Mouse (Mus musculus) small intestine, adult 2 months (tissue): ENCODE results near the gene Adat3. TPM values are rescaled to one million over a fixed set of nuclear protein-coding genes. Genes with fewer than 3 reads are reported as not detected.

ENCODE experiments used
- H3K27ac ChIP-seq: fragments of 200-500 bp; 2 replicates; pipeline ENCODE4 v1.5.1; 2012; ENCODE audit warnings: low read depth, low read length, control low read depth, inconsistent platforms; ENCODE audit not compliant: insufficient read depth
- H3K27me3 ChIP-seq: fragments of 200-500 bp; 2 replicates; pipeline ENCODE4 v1.6.1; 2012; ENCODE audit warnings: mild to moderate bottlenecking, moderate library complexity, low read length, inconsistent platforms; ENCODE audit not compliant: control insufficient read depth, insufficient read depth
- H3K36me3 ChIP-seq: fragments of 200-500 bp; 2 replicates; pipeline ENCODE4 v1.6.1; 2012; ENCODE audit warnings: mild to moderate bottlenecking, low read length, control low read depth, inconsistent platforms; ENCODE audit not compliant: control insufficient read depth, insufficient read depth
- H3K4me1 ChIP-seq: fragments of 200-500 bp; 2 replicates; pipeline ENCODE4 v1.6.1; 2012; ENCODE audit warnings: low read length, inconsistent platforms, mixed read lengths; ENCODE audit not compliant: control insufficient read depth, insufficient read depth, insufficient read length
- H3K4me3 ChIP-seq: fragments of 200-500 bp; 2 replicates; pipeline ENCODE4 v1.5.1; 2012; ENCODE audit warnings: low read depth, mild to moderate bottlenecking, control low read depth, inconsistent platforms, low read length, moderate library complexity
- CTCF ChIP-seq: fragments of 200-500 bp; IDR thresholded peaks from 2 replicates; pipeline ENCODE4 v1.5.1; 2012; ENCODE audit warnings: low read depth, mild to moderate bottlenecking, control low read depth, inconsistent platforms, low read length, moderate library complexity, mixed read lengths; ENCODE audit not compliant: insufficient replicate concordance, insufficient read length; ENCODE audit errors: extremely low read depth
- POLR2A ChIP-seq: fragments of 200-500 bp; IDR thresholded peaks from 2 replicates; pipeline ENCODE4 v1.6.1; 2012; ENCODE audit warnings: low read depth, mild to moderate bottlenecking, control low read depth, inconsistent platforms, low read length, moderate library complexity
- WGBS: fragments of 180-500 bp; shearing (Covaris S2); methylation state at CpG from one replicate; pipeline ENCODE4 v1.1.7; 2018; 5-methylcytosine and 5-hydroxymethylcytosine counted together
- polyA plus RNA-seq: library from polyadenylated mRNA; depleted of rRNA; stranded (reverse); fragments of >200 nt; gene quantifications from 2 replicates; pipeline ENCODE4 v1.2.3, GENCODE M21; 2012

Gene Adat3
- polyA plus RNA-seq, 1 experiment: 23.9 TPM

- under 1% methylated on average over 29 of the region's 29 CpGs for WGBS
- no peaks in the 10 kb centered on the region for H3K27me3 ChIP-seq
These were observed 24.4 kb upstream of the Adat3 start for GRCm38 (mm10) chr10:80578131-80578750.

DNA sequence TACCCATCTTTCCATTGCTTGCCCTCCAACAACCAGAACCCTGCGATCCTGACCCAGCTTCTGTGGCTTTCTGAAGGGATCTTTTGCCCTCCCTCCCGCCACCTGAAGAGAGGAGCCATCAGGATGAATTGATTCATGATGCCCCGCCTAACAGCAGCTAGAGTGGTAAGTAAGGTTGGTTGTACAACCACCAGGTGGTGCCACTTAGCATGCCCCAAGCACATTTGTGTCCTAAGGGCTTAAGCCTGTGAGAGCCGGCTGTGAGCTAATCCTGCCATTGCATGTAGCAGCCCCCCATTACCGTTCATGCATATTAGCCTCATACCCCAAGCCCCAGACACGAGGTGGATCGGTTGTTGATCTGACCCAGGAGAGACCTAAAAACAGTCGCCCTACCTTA lies 23.8 kb upstream of the Adat3 start:
- H3K36me3 ChIP-seq: peaks cover 8% of the 10 kb centered on the region; the same call in 1 of the 2 replicates
- H3K4me3 ChIP-seq: peak overlapping the region; percentile 78
- peak overlapping the region; percentile 18; the same call in 1 of the 2 replicates for H3K27ac ChIP-seq
- peak; percentile 67; the same call in 1 of the 2 replicates for TF ChIP-seq CTCF
- no peak for TF ChIP-seq POLR2A
- H3K27me3 ChIP-seq: no peaks in the 10 kb centered on the region
- WGBS: 6% methylated on average over 8 of the region's 8 CpGs
- peaks cover 16% of the 10 kb centered on the region for H3K4me1 ChIP-seq

More at GRCm38 (mm10) chr10:80578131-80578750, 24.4 kb upstream of the Adat3 start:
- peak overlapping the region; percentile 74 for H3K27ac ChIP-seq
- peaks cover 12% of the 10 kb centered on the region for H3K4me1 ChIP-seq
- H3K36me3 ChIP-seq: peaks cover 2% of the 10 kb centered on the region; the same call in 1 of the 2 replicates
- peak overlapping the region; percentile 78 for H3K4me3 ChIP-seq
- TF ChIP-seq CTCF (peak; percentile 88), POLR2A (no peak; the same call in 1 of the 2 replicates)

- Histone ChIP-seq H3K27me3 (no peaks in the 10 kb centered on the region), H3K27ac (no peak overlapping the region), H3K4me3 (no peak overlapping the region), H3K36me3 (peaks cover 25% of the 10 kb centered on the region; the same call in 1 of the 2 replicates), H3K4me1 (peaks cover 41% of the 10 kb centered on the region)
- WGBS: 87% methylated on average over 5 of the region's 5 CpGs
- TF ChIP-seq POLR2A: no peak
- TF ChIP-seq CTCF: no peak
These were observed 19.6 kb upstream of the Adat3 start for GRCm38 (mm10) chr10:80583047-80583446.

GRCm38 (mm10) chr10:80584045-80584488 lies 18.6 kb upstream of the Adat3 start:
- 35% methylated on average over 12 of the region's 12 CpGs for WGBS
- H3K4me3 ChIP-seq: no peak overlapping the region
- peak overlapping the region; percentile 6; the same call in 1 of the 2 replicates for H3K27ac ChIP-seq
- peaks cover 25% of the 10 kb centered on the region; the same call in 1 of the 2 replicates for H3K36me3 ChIP-seq
- H3K4me1 ChIP-seq: peaks cover 47% of the 10 kb centered on the region
- no peak for TF ChIP-seq CTCF
- H3K27me3 ChIP-seq: no peaks in the 10 kb centered on the region

DNA sequence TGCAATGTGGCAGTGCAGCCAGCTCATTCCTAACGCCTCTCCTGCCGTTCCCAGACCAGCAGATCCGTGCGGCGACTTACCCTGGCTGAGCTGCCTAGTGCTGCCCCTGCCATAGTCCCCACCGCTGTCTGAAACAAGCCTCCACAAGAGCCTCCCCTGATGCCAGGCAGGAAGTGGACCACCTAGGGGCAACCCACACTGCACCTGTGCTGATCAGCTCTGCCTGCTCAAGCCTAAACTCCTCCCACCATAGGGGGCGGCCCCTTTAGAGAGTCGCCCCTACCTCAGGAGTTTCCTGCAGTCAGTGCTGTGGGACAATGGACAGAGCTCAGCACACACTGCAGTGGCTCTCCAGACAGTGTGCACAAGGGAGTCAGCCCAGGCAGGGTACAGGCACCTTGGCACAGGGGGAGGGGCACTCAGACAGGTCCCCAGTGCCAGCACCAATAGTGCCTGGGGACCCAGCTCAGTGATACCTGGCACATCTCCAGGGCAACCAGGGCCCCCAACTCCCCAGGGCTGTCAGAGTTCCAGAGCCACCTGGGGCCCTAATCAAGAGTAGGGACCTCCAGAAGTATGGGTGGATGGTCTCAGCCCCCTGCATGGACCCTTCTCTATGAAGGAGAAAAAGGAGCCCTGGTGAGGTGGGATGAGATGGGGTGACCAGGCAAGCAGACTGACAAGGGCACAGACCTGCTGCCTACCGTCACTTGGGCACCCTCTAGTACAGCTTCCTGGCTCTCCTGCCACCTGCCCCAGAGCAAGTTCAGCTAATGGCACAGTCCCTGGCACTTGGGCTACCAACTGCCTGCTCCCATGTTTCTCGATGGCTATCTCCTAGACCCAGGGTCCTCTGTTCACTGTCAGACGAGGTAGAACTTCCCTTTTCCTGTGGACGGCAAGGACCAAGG lies 17.8 kb upstream of the Adat3 start:
- Histone ChIP-seq H3K27me3 (no peaks in the 10 kb centered on the region), H3K4me3 (no peak overlapping the region), H3K27ac (peak overlapping the region; percentile 6; the same call in 1 of the 2 replicates), H3K36me3 (peaks cover 25% of the 10 kb centered on the region; the same call in 1 of the 2 replicates), H3K4me1 (peaks cover 43% of the 10 kb centered on the region)
- 67% methylated on average over 12 of the region's 12 CpGs for WGBS
- TF ChIP-seq POLR2A (no peak), CTCF (no peak)

- TF ChIP-seq POLR2A: no peak
- TF ChIP-seq CTCF: no peak
These were observed 17.1 kb upstream of the Adat3 start for GRCm38 (mm10) chr10:80585581-80585980.

More at GRCm38 (mm10) chr10:80585581-80585980, 17.1 kb upstream of the Adat3 start:
- H3K36me3 ChIP-seq: peaks cover 25% of the 10 kb centered on the region; the same call in 1 of the 2 replicates
- no peak overlapping the region for H3K27ac ChIP-seq
- 90% methylated on average over 8 of the region's 8 CpGs for WGBS
- peaks cover 43% of the 10 kb centered on the region for H3K4me1 ChIP-seq
- no peaks in the 10 kb centered on the region for H3K27me3 ChIP-seq
- H3K4me3 ChIP-seq: no peak overlapping the region
